Mouse (Mus musculus): ENCODE measurements around the gene Ntn1.

Gene Ntn1

DNA sequence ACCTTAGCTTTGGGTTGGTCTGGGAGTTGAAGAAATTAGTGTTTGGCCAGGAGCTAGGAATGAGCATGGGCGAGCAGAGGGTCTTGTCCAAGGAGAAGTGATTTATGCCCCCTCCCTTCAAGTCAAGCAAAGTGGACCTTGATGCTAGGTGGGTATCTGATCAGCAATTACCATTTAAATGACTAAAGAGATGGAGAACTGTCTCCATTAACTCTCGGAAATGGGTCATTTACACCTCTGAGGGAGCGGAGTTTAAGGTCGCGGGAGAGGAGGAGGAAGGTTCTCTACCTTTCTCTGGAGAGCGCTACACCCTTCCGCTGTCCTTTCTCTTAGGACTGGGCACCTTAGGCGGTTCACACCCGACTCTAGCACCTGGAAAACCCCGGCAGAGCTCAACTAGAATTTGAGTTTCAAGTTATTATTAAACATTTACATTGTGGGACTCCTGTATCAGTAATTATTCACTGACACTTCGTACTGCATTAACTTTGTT is at the start of gene Ntn1:
Gene Ntn1 (minus strand): TSS at position 97 of the 493 bp plus-strand sequence.
- no peak for DNase-seq

DNA sequence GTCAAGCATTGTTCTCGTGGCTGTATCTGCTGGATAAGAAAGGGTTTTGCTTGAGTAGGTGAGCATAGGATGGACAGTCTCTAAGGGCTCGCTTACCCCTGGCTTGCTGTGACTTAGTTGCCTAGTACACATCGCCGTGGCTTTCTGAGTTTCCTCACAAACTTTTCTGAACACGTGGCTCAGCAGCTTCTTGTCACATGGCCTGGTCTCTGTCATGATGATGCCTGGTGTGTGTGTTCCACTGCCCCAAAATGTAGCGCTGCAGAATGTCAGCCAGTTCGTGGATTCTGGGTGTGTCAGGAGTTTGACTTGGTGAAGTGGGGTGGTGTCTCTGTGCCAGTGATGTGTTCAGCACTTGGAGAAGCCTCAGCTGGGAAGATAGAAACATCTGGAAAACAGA is 47.7 kb upstream of the Ntn1 start:
- DNase-seq: no peak

DNA sequence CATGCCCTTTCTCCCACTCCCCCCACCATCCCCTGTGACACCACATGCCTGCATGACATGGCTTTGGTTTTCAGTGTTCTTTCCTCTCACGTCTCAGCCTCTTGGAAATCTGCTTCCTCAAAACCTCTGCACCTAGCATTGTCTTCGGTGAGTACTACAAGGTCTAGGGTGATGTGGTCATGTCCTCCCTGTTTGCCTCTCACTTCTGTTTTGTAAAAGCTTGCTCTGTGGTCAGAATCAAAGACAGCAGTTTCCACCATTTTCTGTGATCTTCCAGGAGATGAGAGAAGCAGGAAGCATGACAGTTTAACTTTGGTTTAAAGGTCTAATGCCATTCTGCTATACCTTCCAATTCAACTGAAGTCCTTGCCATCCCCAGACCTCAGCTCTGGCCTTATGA is 46.6 kb upstream of the Ntn1 start:
- DNase-seq: no peak

DNA sequence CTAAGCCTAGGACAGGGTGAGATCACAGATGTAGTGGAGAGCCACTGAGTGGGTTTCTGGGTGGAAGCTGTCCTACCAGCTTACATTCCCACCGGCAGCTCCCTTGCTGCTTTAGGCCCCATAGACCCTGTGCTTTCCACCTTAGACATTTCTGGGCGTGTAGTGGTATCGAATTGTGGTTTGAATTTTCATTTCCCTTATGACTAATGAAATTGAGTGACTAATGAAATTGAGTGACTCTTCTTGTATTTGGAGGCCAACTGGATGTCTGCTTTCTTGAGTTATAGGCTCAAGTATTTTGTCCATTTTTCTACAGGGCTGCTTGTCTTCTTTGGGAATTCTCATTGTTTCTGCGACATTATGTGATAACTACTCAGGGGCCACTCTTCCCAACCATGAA is 45.9 kb upstream of the Ntn1 start:
- DNase-seq: no peak

GRCm38 (mm10) chr11:68445901-68446300 is 45.3 kb upstream of the Ntn1 start:
- DNase-seq: no peak

DNA sequence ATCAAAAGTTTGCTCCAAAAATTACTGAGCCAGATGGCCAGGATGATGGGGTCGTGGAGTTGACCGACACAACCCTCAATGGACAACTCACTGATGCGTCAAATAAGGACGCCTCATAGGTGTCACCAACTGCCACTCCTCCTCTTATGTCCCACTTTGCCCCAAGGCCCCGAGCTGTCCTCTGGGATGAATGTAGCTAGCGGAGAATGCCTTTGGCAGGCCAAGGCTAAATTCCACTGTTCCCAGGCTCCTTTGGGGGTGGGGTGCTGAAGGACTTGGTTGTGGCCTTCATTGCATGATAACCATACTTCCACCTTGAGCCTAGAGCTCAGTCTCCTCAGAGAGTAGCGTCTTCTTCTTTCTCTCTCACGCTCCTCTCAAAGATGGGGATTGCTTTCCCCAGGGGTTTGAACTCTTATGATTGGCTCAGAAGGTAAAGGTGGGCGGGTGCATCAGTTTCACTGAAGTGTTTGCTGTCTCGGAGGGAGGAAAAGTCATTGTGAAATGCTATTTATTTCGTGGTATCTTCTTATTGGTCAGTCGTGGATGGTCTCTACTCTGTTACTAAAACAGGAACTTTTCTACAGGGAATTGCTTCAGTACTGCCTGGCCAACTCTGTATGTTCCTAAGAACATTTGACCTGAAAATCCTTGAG is 42.5 kb upstream of the Ntn1 start:
- no peak for DNase-seq

DNA sequence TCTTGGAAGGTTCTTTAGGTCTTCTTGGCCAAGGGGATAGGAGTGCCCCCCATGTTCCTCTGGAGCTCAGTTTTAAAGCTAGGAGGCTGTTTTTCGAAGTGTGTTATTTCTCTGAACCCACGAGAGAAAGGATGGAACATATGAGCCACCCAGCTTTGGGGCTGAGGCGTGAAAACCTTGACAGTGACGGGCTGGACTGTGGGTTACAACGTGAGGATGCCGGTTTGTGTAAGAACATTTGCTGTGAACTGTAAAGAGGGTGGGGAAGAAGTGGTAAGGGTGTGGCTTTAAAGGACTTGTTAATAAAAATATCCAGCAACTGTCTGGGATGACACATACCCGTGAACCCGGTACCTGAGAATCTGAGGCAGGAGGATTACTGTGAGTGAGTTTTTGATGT is 41.7 kb upstream of the Ntn1 start:
- DNase-seq: no peak

- no peak for DNase-seq
These were observed 40.3 kb upstream of the Ntn1 start for GRCm38 (mm10) chr11:68440965-68441364.

DNA sequence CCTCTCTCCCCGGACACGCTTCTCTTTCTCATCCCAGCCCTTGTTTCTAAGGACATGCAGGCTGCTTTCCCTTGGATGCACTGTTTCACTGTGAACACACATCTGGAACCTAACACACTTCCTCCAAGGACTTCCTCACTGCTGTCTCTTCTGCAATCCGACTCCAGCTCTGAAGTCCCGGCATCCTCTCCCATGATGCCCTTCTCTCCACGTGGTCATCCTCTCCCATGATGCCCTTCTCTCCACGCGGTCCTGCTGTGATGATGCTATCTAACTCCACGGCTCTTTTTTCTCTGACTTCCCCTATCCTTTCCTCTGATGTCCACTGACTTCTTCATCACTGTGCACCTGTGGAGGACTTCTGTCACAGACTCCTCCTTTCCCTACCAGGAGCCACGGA is 39.5 kb upstream of the Ntn1 start:
- DNase-seq: no peak

- DNase-seq: no peak
These were observed 35.8 kb upstream of the Ntn1 start for GRCm38 (mm10) chr11:68436376-68436775.

DNA sequence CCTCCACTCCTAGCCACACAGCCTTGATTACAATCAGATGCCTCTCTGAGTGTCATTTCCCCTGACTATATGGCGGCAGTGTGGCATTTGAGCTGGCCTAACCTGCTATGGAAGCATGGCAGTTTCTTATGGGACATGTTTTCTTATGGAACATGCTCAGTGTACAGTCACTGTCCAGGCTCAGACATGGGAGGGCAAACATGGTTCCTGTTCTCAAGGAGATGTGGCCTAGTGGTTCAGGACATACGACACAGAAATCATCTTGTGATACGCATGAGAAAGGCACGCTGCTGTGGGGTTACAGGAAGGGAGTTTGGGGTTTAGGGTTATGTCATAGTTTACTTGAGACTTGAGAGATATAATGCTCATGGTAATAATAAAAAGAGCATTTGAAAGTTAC is 35.0 kb upstream of the Ntn1 start:
- no peak for DNase-seq

DNA sequence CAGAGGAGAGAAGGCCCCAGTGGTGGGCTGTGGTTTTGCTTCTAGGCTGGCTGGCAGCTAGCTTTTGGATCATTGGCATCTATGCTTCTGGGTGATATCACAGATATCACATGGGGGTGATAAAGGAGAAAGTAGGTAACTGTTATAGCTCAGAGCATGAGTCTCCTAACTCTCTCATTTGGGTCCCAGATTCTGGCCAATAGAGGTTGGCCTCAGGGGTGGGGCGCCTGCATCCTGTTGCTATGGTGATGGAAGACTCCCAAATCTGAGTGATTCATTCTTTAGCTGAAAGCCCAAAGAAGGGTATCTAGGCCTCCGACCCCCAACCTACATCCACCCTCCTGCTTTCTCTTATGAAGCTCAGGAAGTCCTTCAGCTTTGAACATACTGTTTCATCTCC is 34.1 kb upstream of the Ntn1 start:
- no peak for DNase-seq

GRCm38 (mm10) chr11:68433534-68433933 is 32.9 kb upstream of the Ntn1 start:
- DNase-seq: no peak

DNA sequence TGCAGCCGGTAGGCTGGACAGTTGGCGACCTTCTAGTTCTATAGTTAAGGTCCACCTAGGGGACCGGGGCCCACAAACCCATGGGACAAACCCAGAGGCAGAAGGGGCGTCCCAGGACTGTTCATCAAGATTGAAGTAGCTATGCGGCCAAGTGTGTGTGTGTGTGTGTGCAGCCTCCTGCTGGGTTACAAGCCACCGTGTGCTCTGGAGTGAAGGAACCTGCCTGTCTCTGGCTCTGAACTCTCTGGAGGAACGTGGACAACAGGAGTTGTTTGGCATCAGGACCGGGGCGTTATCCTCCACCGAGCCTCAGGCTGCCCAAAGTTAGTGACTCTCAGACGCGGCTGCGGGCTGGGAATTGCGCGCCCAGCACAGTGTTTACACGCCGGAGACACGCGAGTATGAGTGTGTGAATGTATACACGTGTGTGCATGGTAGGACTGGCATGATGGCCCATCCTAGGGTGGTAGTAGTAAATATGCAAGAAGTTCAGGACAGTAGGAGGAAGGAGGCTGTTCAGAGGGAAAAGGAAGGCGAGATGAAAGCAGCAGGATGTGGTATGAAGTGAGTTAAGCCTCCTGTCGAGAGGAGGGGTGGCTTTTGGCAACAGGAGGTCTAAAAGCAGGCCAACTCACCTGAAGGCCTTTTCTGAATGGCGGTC is 31.9 kb upstream of the Ntn1 start:
- DNase-seq: no peak

DNA sequence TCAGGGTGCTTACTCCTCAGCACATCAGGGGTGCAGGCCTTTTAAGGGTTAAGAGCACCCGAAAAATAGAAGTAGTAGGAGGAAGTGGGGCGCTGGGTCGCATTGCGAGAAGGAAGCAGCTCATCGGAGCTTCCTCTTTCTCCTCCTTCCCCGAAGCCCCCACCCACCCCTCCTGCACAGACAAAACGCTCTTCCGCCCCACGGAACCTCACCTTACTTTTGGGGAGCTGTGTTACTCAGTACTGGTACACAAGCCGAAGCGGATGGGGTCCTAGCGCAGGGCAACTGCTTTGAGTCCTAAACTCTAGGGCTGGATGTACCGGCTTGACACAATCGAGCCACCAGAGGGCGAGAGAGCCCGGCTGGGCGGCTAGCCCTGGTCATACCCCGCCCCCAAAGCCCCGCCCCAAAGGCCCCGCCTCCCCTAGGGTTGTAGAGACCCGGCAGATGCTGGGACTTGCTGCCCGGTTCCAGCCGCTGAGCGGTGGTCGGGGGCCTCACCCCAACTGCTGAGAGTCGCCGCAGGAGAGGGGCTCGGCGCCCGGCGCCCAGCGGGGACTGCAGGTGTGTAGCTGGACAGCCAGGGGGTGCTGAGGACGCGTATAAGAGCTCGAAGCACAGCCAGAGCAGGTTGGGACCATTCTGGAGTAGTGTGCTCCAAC is 31.2 kb upstream of the Ntn1 start, which contains the start of gene Pik3r5:
Gene Pik3r5 (plus strand): TSS at position 423 of the 662 bp plus-strand sequence.
- DNase-seq: peak; percentile 67

- no peak for DNase-seq
These were observed 30.0 kb upstream of the Ntn1 start for GRCm38 (mm10) chr11:68430662-68431061.

DNA sequence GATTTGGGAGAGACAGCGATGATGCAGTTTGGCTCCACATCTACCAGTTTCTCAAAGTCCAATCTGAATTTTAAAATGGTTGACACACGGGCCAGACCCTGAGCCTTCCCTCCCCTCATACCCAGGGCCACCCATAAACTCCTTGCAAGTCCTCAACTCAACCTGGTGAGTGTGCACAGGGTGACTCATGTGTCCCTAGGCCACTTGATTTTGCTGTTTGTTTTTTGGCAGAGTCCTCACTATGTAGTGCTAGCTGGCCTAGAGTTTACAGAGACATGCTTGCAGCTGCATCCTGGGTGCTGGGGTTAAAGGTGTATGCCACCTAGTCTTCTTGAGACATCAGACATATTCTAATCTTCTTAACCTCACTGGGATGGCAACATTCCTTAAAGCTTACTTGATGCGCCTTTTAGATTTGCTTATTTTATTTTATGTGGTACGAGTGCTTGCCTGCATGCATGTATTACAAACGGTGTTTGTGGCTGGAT is 26.5 kb upstream of the Ntn1 start:
- no peak for DNase-seq

DNA sequence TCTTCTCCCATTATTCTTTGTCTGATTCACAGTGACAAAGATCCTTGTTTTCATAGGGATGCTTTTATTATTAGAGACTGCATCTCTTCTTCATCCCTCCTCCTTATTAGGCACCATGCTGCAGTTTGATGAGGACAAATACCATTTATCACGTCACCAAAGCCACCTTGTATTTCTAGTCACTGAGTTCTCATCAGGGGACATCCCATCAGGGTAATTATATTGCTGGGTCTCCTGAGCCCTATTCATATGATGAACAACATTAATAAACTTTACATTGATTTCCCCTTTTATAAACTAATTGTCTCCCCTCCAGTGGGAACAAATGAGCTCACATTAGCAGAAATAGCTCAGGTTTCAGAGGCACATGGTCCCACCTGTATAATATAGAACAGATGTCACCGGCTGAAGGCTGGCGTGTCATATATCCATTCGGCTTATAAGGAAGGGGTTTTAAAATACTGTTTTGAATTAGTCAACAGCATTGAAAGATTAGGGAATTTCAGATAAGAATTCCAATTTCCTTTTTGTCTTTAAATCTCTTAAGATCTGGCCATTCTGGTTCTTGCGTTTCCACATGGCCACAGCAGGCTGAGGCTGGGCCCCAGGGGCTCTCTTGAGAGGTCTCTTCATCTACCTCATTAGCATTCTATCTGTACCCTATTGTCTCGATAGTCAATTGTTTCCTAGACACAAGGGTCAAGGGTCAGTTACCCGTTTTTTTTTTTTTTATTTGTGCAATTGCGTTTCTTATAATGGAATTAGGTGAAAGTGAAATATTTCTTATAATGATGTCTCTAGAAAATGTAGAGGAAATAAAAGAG is 25.1 kb upstream of the Ntn1 start:
- DNase-seq: no peak

DNA sequence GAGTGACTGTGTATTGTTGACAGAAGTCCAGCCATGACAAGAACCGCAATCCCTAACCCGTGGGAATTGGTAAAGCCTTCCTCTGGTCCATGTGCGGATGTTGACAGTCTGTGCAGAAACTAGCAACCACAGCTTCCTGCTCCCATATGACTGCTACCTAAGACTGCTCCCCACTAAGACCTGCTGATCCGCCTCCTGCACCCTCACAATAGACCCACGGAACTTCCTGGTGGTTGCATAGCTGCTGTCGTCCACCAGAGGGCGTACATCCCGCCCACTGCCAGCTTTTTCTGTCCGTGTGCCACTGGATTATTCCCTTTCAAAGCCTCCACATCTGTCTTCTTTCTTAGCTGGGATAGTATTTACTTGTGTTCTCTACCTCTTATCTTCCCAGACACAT is 17.2 kb upstream of the Ntn1 start:
- no peak for DNase-seq

- no peak for DNase-seq
These were observed 16.4 kb upstream of the Ntn1 start for GRCm38 (mm10) chr11:68417001-68417400.

DNA sequence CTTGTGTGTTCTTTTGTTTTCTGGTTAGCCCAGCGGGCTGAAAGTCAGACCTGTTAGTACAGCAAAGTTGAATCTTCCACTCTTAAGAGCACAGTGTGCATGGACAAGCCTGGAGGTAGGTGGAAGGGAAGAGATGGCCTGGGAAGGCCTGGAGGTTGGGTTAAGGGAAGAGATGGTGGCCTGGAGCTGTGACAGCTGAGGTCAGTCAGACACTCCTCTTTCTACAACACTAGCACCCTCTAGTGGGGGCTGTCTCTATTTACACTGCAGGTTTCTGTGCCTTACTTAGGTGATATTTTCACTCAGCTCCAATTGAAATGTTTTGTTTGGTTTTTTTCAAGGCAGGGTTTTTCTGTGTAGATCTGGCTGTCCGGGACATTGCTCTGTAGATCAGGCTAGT is 7.5 kb upstream of the Ntn1 start:
- DNase-seq: peak; percentile 57

DNA sequence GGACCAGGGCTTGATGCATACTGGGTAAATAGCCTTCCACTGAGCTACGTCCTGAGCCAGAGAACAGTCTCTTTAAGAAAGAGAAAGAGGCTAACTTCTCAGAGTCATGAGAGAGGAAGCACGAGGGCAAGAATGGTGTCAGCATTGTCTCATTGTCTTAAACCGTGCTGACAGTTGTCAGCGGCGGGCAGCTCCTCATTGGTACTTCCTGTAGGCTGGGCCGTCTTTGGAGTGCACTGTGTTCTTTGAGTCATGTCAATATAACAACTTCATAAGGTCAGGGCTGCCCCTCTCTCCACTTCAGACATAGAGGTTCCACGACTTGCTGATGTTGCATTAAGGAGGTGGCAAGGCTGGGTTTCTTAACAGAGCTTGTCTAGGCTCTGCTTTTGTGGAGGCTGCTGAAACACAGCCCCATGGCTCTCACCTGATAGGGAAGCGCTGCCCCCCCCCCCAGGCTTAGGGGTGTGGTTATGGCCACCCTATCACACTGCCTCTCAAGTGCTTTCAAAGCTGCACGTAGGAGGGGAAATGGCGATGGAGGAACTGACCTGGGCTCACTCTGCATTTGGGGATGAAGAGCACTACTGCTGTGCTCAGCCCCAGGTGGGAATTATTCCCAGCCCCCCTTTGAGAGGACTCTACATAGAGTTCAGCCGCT is 6.8 kb upstream of the Ntn1 start:
- DNase-seq: no peak
